Mouse (Mus musculus): ENCODE results near the gene Trim3.

Trim3 gene

DNA sequence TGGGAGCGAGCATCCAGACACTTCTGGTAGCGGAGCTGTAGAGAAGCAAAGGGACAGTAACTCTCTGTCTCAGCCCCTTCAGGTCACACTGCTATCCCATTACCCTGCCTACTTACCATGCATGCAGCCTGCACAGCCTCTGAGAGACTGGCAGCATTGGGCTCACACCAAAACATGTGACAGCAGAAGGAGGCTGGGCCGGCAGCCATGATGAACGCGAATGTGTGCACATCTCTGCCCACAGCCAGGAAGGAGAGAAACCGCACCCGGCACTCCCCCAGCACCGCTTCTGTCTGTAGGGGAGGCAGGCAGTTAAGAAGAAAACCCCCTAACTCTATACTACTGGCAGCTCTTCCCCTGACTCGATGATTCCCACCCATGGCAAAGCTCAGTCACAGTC, 74.4 kb downstream of the Trim3 start:
- DNase-seq (ENCODE audit: extremely low spot score, low spot score): no peak

DNA sequence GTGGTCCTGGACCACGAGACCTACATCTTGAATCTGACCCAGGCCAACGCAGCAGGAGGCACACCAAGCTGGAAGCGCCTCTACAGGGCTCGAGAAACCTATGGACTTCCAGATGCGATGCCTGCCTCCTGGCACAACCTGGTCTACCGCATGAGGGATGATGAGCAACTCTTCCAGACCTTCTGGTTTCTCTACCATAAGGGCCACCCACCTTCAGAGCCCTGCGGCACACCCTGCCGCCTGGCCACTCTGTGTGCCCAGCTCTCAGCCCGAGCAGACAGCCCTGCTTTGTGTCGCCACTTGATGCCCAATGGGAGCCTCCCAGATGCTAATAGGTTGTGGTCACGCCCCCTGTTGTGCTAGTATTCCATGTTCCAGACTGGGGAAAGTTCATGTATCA, 75.7 kb downstream of the Trim3 start:
- DNase-seq (ENCODE audit: extremely low spot score, low spot score): no peak

DNA sequence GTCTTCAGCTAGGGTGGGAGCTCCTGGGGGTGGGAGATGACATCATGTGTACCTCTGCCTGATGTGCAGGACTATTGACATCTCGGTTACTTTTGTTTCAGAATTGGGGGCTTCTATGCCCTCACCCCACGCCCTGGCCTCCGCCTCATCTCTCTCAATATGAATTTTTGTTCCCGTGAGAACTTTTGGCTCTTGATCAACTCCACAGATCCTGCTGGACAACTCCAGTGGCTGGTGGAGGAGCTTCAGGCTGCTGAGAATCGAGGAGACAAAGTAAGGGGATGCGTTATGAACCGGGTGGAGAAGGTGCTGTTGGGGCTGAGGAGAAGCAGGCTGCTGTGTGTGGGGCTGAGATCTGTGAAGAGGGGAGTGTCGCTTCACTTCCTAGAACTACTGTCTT, 77.0 kb downstream of the Trim3 start:
- no peak for DNase-seq (ENCODE audit: extremely low spot score, low spot score)

DNA sequence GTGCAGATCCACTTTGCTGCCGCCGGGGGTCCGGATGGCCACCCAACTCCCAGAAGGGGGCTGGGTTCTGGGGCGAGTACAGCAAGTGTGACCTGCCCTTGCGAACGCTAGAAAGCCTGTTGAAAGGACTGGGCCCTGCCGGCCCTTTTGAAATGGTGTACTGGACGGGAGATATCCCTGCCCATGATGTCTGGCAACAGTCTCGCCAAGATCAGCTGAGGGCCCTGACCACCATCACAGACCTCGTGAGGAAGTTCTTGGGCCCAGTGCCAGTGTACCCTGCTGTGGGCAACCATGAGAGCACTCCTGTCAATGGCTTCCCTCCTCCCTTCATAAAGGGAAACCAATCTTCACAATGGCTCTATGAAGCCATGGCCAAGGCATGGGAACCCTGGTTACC, 77.8 kb downstream of the Trim3 start:
- no peak for DNase-seq (ENCODE audit: extremely low spot score, low spot score)
